Mouse (Mus musculus): Measurements from ENCODE around the gene Has1.
"Not testable (repeated sequence)": the region's sequence is repeated elsewhere in the genome, so short reads cannot be mapped to it uniquely, and the experiment has no call there.

Gene Has1

DNA sequence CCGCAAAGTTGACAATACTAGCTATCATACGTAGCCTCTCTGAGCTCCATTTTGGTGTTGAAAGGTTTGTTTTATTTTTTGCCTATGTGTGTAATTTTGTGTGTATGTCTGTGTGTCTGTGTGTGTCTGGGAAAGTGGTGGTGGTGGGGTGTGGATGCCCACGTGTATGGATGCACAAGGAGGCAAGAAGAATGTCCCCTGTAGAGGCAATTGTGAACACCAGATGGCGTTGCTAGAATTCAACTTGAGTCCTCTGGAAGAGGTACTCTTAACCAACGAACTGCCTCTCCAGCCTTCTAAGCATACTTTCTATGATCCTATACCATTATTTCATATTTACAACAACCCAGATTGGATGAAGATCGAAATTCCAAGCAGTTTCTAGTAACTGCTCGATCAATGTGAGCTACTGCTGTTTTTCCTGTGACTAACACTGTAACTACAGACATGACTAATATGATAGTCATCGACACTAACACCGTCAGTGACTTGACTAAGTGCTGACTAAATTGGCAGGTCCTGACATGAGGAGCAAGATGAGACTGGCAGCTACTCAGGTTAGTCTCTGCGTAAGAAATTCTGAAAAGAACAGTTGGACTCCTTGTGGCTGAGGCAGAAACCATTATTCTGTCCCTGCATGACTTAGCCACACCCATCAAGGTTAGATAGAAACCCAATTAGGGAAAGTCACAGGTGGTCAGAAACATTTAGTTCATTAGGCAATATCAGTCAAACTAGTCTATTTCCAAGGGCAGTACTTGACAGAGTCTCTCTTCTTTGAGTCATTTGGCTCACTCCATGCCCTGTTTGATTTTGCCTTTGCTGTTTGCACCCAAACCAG is 9.6 kb downstream of the Has1 start:
- DNase-seq (ENCODE audit: inconsistent age in 2 of 2, low spot score in 1 of 2): peak in 1 of 2 experiments; percentile 81

DNA sequence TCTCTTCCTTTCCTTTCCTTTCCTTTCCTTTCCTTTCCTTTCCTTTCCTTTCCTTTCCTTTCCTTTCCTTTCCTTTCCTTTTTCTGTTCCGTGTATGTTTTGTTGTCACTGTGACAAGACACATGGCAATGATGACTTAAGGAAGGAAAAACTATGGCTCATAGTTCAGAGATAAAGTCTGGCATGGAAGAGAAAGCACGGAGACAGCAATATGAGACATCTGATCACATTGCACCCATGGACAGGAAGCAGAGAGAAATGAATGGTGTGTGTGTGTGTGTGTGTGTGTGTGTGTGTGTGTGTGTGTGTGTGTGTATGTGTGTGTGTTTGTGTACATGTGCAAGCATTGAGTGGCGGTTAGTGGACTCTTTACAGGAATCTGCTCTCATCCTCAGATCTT is 10.4 kb downstream of the Has1 start:
- DNase-seq (ENCODE audit: inconsistent age in 2 of 2, low spot score in 1 of 2): not testable (repeated sequence)

GRCm38 (mm10) chr17:17843534-17844261 is 11.3 kb downstream of the Has1 start:
- DNase-seq (ENCODE audit: inconsistent age in 2 of 2, low spot score in 1 of 2): no peak

- DNase-seq (ENCODE audit: inconsistent age in 2 of 2, low spot score in 1 of 2): peak in 1 of 2 experiments; percentile 36
These were observed 14.2 kb downstream of the Has1 start for GRCm38 (mm10) chr17:17840796-17841195.

DNA sequence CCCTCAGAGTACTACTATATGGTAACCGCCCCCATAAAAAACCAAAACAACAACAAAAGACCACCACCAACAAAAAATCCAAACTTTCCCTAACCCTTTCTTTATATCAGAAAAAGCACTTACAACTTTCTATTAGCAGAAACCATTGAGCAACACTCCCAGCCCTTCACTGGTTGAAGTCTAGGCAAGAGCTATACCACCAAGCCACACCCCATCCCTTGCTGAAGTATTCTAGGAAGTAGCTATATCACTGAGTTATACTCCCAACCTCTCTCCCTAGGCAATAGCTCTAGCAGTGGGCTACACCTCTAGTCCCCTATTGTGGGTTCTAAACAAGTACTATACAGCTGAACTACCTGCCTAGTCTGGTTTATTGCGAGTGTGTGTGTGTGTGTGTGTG is 15.7 kb downstream of the Has1 start:
- no peak for DNase-seq (ENCODE audit: inconsistent age in 2 of 2, low spot score in 1 of 2)

DNA sequence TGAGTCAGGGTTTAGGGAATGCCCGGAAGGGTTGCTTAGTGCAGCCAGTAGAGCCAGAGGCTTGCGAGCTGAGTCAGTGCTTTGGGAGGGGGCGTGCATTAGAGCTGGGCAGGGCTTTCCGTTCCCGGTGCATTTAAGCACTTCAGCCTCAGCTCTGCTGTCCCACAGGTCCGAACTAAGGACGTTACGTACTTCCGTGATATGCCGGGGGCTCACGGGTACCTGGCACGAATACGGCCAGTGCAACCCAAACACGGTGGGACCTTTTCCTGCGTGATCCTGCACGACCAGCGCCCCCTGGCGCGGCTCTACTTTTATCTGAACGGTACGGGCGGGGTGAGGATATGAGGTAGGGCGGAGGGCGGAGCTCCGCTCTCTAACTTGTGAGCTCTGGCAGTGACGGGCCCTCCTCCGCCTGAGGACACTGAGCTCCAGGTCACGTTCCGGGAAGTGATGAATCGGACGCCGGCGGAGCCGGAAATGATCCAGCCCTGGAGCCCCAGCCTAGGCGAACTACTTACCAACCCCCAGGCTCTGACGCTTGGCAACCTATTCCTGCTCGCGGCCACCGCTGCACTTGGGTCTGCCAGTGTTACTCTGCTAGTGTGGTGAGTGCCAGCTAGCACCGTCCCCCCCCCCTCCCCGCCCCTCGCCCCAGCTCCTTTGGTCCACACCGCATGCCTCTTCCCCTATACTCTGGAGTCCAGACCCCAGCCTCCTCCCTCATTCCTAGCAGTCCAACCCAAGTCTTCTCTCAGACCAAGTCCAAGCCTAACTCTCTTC is 16.9 kb downstream of the Has1 start:
- DNase-seq (ENCODE audit: inconsistent age in 2 of 2, low spot score in 1 of 2): peak; percentile 98 to 100

- no peak for DNase-seq (ENCODE audit: inconsistent age in 2 of 2, low spot score in 1 of 2)
These were observed 17.6 kb downstream of the Has1 start for GRCm38 (mm10) chr17:17837426-17837825.

DNA sequence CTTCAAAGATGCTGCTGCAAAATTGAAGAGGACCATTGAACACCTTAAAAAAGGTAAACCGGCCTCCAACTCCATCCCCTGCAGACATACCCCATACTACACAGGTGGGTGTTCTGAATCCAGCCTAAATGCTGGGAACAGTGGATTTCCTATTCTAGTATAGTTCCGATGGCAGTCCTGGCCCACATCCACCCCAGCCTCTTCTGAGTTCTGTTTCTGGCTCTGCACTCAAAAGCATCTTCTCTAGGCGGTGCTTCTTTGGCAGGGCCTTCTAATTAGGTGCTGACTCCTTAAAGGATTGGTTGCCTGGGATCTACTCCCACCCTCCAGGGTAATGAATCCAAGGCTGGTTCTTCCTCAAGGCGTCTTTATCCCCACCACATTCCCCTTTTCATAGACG is 18.9 kb downstream of the Has1 start:
- DNase-seq (ENCODE audit: inconsistent age in 2 of 2, low spot score in 1 of 2): peak in 1 of 2 experiments; percentile 39

DNA sequence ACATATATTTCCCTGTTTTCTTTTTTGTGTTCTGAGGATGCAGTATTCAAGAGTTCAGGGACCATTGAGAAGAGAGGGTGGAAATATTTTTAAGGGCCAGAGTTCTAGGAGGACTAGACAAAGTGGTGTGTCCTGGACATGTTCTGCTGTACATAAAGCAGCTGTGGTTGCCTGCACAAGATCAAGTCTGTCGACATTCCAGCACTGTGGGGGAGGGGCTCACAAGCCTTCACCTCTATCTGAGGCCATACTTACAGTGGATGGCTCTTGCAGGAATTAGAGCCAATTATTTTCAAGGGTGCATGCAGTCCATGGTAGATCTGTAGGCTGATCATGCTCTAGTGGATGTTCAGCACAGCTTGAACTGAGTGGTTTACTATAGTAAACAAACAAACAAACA is 20.1 kb downstream of the Has1 start:
- peak in 1 of 2 experiments; percentile 50 for DNase-seq (ENCODE audit: inconsistent age in 2 of 2, low spot score in 1 of 2)

- DNase-seq (ENCODE audit: inconsistent age in 2 of 2, low spot score in 1 of 2): peak in 1 of 2 experiments; percentile 39
These were observed 24.3 kb downstream of the Has1 start for GRCm38 (mm10) chr17:17830731-17831130.

- DNase-seq (ENCODE audit: inconsistent age in 2 of 2, low spot score in 1 of 2): peak; percentile 22 to 60
These were observed 25.0 kb downstream of the Has1 start for GRCm38 (mm10) chr17:17829816-17830535.

DNA sequence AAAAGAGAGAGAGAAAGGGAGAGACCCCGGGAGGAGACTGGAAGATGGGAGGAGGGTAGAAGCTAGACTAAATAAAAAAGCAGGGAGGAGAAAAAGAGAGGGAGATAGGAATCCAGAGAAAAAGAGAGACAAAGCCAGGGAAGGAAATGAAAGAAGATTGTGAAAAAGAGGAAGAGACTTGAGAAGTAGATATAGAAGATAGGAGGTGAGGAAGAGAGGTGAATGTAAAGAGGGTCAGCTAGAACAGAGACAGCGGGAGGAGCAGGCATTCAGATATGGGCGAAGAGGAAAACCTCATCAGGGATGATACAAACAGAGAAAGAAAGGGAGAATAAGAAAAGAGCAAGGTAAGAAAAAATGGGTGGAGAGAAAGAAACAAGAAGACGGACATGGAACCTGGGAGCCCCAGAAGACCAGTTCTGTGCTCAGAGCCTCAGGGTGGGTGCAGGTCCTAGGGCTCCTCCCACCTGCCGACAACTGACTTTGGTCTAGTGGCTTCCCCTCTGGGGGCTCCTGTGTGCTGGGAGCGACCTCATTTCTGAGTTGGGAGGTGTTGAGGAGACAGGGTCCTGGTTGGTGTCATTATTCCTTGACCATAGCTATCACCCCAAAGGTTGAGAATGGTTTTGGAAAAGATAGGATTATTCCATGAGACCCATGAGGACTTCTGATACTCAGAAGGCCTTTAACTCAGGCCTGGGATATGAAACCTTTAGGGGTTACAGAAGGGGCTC is 25.8 kb downstream of the Has1 start:
- peak; percentile 35 to 70 for DNase-seq (ENCODE audit: inconsistent age in 2 of 2, low spot score in 1 of 2)

DNA sequence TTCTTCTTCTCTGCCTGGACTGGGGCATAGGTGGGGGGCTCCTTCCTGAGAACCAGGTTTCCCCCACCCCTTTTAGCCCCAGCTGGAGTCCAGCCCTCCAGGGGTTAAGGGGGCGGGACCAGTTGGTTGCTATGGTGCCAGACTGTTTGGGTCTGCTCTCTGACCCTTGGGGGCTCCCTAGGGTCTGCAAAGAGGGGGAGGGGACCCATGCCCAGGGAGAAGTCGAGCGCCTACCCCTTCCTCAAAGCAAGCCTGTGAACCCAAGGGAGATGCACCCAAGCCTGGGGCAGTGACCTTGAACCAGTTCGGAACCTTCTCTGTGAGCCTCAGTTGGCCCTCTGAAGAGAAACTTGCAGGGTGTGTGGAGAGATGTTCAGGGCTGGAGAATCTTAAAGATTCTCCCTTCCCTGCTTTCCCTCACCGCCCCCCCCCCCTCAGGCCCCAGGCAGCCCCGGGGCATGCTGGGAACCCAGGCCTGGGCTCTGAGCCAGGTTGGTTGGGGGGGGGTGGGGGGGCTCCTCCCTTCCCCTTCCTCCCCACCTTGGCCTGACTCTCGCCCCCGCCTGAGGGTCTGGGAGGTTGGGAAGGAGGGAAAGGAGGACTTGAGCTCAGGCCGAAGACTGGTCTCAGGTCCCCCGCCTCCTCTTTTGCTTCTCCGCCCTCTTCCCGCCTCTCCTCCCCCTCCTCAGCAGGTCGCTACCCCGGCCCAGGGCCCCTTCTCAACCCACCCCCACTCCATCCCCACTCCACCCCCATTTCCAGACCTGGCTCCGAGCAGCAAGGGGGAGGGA is 26.6 kb downstream of the Has1 start:
- DNase-seq (ENCODE audit: inconsistent age in 2 of 2, low spot score in 1 of 2): peak; percentile 75 to 86

GRCm38 (mm10) chr17:17827658-17828190 is 27.3 kb downstream of the Has1 start:
- DNase-seq (ENCODE audit: inconsistent age in 2 of 2, low spot score in 1 of 2): peak; percentile 81 to 92

DNA sequence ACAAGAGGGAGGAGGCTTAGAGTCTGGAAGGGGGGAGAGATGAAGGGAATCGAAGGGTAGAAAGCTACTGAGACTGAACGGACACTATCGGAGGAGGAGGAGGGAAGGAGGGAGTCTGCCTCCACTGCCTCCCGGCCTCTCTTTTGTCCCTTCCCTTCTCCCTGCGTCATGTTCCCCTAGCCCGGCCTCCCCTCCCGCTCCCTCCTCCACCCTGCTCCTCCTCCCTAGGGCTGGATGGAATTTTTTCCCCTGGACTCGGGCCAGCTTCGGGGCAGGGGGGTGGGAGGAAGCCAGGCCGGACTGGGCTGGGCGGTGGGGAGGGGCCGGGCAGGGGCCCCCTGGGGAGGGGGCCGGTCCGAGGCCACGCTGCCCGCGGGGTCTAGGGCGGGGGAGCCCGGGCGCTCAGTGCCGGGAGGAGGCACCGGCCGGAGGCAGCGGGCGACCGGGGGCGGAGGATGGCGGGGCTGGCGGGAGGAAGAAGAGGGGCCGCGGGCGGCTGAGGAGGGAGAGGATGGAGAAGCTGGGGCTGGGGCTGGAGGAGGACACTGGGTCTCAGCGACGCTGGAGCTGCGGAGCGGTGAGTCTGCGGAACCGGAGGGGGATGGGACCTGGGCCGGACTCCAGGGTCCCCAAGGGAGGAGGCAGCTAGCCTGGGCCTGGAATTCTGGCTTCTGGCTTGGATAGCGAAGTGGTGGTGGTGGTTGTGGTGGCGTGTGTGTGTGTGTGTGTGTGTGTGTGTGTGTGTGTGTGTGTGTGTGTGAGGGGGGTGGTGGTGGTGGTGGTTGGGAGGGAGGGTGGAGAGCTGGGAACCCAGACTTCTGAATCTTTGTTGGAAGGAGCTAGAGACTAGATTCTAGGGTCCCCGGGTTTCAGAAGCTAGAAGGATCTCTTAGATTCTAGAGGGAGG is 28.0 kb downstream of the Has1 start, which contains the start of gene Spaca6:
TSS of gene Spaca6 (plus strand) at position 408 of the 907 bp plus-strand sequence.
- DNase-seq (ENCODE audit: inconsistent age in 2 of 2, low spot score in 1 of 2): peak; percentile 97 to 99

GRCm38 (mm10) chr17:17825921-17826591 is 28.9 kb downstream of the Has1 start:
- peak; percentile 84 to 92 for DNase-seq (ENCODE audit: inconsistent age in 2 of 2, low spot score in 1 of 2)

GRCm38 (mm10) chr17:17823612-17824336 is 31.2 kb downstream of the Has1 start:
- DNase-seq (ENCODE audit: inconsistent age in 2 of 2, low spot score in 1 of 2): no peak

Measured in adrenal gland, adult (tissue).